Mouse (Mus musculus) cerebellum, adult 2 months (tissue): Measurements from ENCODE around the gene Trim8.

ENCODE experiments used
- CTCF ChIP-seq: fragments of 200-500 bp; IDR thresholded peaks from 2 replicates; pipeline ENCODE4 v1.5.1; 2011; ENCODE audit warnings: low read depth, mild to moderate bottlenecking, control low read depth, low read length, moderate library complexity, borderline replicate concordance; ENCODE audit not compliant: insufficient read depth
- POLR2A ChIP-seq: fragments of 200-500 bp; IDR thresholded peaks from 2 replicates; pipeline ENCODE4 v1.6.1; 2011; ENCODE audit warnings: low read length, control low read depth, borderline replicate concordance; ENCODE audit not compliant: insufficient read depth

- TF ChIP-seq CTCF (no peak), POLR2A (no peak)
Observed at GRCm38 (mm10) chr19:46508738-46509137, 7.2 kb downstream of the Trim8 start.
